Mouse (Mus musculus): ENCODE results near the gene Ilvbl.
"Not testable (repeated sequence)": the region's sequence is repeated elsewhere in the genome, so short reads cannot be mapped to it uniquely, and the experiment has no call there.

Ilvbl gene

DNA sequence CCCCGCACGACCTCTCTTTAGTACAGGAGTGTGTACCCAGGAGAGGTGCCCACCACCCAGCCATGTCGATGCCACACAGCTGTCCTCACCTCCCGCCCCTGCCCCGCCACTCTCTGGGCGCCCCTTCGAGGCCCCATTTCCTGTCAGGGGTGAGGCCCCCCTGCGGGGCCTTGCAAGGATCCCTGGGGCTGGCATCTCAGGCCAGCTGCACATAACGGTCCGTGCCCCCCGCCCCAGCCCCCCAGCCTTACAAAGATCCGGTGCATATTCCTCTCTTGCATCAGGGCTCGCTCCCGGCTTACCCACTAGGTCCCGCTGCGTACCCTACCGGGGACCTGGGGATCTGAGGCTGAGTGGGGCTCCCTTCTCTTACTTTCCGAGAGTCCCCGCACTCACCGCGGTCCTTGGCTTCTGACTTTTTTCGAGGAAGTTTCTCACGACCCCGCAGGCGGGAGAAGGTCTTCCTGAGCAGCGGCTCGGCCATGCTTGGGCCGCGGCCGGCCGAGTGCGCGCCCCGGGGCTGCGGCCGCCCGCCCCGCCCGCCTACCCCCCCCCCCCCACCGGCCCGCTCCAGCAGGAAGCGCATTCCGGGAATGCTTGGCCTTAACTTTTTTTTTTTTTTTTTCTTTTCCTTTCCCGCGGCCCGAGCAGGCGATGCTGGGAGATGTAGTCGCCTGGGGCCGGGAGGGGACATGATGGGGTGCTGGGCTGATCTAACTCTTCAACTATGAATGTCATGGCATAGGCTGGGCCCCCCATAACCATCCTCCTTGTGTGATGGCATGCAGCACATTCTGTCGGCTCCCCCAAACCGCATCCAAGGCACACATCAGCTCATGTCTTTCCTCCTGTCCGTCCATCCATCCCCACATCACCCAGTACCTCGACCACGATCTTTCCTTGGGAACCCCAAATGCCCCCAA, 17.5 kb downstream of the Ilvbl start, which contains the start of gene Syde1:
Gene Syde1 (minus strand): TSS at position 559 of the 923 bp plus-strand sequence.
- peak; percentile 56 for DNase-seq (ENCODE audit: low read depth, low spot score)

DNA sequence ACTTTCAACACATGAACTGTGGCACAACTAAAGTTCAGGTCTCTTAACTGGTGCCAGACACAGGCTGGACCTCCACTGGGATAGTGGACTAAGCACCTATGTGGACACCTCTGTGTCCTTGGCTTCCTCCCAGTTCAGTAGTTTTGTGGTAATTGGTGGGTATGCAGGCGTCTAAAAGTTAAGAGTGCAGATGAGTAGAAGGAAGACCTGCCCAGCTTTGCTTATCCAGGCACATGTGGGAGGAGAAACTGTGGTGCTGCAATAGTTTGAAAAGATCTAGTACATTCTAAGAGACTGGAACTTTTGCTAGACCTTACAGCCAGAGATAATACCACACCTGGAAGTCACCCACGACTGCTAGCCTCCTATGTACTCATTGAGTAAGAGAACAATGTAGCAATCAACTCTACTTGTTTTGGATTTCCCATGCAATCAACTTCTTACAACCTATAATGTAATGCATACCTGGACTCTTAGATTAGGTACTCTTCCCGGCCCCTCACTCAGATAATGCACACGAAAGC, 18.8 kb downstream of the Ilvbl start:
- no peak for DNase-seq (ENCODE audit: low read depth, low spot score)

DNA sequence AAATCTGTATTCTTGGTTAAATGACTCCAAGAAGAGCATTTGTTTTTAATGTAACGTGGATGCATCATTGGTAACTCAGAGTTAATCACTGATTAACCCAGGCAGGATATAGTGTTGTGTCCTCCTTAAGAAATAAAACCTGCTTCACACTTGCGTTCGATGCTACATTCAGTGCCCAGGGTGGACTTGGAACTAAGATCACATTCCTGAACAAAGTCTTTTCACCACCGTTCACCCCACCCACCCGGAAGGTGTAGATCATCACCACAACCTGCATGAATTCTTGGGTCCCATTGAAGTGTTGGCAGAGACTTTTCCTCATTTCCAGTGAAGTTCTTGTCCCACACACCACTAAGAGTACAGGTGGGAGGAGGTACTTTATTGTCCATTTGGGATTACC, 19.6 kb downstream of the Ilvbl start:
- DNase-seq (ENCODE audit: low read depth, low spot score): no peak

DNA sequence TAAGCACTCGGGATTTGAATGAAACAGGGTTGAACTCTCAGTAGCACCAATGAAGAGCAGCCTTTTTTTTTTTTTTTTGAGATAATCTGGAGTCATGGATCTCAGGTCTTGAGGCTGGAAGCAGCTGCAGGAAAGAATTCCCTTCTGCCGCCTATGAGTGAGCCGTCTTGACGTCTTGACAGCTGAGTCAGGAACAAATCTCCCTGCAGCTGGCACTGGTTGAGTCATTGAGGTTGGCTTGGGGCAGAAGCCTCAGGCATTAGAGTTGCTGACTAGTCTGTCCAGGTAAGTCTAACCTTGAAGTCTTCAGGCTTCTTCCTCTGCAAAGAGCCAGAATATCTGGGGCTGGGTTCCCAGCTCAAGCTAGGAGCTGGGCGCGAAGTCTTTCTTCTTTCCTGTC, 20.0 kb downstream of the Ilvbl start:
- DNase-seq (ENCODE audit: low read depth, low spot score): no peak

DNA sequence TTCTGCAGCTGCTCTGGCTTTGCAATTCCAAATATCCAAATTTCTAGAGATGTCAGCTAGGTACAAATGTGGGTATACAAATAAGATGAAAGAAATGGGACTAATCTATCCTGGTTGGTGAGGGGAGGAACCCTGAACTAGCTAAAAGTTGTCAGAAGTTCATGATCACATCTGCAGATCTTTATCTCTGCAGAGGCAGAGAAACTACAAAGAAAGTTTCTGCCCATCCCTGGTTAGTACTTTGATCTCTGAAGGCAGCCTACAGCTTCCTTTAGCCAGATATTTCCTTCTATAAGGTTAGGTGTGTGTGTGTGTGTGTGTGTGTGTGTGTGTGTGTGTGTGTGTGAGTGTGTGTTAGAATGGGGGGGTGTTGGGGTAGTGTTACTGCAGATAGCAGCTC, 20.4 kb downstream of the Ilvbl start:
- DNase-seq (ENCODE audit: low read depth, low spot score): no peak

DNA sequence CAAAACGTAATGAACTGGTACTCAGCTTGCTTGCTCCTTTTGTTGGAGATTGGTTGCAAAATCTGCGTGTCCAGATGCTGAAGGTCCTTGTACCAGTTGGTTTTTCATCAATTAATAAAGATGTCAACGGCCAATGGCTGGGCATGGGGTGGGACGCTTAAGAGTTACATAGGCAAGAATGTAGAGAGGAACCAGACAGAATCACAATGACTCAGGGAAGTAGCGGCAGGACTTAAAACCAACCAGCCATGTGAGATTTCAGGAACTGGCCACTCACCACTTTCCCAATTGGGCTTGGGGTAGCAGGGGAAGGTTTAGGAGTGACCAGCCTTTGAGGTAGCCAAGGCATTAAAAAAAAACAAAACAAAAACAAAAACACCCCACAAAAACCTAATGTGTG, 25.7 kb downstream of the Ilvbl start:
- DNase-seq (ENCODE audit: low read depth, low spot score): no peak

DNA sequence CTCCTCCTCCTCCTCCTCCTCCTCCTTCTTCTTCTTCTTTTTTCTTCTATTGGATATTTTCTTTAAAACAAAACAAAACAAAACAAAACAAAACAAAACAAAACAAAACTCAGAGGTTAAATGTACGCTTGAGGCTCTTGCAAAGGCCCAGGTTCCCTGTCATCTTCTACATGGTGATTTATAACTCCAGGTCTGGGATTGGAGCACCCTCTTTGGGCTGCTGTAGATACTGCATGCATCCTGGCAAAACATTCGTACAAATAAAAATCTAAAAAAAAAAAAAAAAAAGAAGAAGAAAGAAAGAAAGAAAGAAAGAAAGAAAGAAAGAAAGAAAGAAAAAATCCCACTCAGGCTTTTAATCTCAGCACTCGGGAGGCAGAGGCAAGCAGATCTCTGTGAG, 30.9 kb downstream of the Ilvbl start:
- DNase-seq (ENCODE audit: low read depth, low spot score): peak; percentile 53

DNA sequence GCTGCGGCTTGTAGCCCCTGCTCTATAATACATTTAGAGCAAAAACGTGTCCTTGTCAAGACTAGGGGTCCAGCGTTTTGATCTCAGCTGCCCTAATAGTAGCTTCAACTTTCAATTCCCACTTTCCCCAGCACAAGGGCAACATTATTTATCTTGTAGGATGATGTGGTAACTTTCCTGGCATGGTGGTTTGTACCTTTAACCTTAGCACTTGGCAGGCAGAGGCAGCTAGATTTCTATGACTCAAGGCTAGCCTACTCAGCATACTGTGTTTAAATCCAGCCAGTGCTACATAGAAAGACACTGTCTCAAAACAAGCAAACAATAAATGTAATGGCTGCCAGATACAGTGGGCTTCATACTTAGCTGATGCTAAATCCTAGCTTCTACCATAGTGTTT, 33.5 kb downstream of the Ilvbl start:
- DNase-seq (ENCODE audit: low read depth, low spot score): no peak

DNA sequence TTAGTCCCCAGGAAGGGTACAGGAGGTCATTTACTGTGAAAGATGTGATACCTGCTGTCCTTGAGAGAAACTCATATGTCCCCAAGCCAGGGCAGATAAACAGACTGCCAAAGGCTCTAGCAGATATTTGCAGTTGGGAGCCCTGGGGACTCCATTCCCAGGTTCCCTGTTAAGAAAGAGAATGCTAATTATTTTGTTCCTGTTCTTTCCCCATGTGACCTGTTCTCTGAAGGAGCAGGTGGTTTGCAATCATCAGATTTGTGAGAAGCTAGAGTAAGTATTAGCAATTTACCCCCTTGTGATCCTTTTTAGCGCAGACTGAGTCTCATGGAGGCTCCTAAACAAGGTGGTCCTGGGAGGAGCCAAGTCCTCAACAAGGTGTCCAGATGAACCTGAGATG, 43.8 kb downstream of the Ilvbl start, which contains the start of gene Olfr1357:
Gene Olfr1357 (minus strand): TSS at position 101 of the 400 bp plus-strand sequence.
- DNase-seq (ENCODE audit: low read depth, low spot score): no peak

DNA sequence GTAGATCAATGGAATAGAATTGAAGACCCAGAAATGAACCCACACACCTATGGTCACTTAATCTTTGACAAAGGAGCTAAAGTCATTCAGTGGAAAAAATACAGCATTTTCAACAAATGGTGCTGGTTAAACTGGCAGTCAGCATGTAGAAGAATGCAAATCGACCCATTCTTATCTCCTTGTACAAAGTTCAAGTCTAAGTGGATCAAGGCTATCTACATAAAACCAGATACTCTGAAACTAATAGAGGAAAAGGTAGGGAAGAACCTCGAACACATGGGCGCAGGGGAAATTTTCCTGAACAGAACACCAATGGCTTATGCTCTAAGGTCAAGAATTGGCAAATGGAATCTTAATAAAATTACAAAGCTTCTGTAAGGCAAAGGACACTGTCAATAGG, 49.0 kb downstream of the Ilvbl start:
- DNase-seq (ENCODE audit: low read depth, low spot score): not testable (repeated sequence)

DNA sequence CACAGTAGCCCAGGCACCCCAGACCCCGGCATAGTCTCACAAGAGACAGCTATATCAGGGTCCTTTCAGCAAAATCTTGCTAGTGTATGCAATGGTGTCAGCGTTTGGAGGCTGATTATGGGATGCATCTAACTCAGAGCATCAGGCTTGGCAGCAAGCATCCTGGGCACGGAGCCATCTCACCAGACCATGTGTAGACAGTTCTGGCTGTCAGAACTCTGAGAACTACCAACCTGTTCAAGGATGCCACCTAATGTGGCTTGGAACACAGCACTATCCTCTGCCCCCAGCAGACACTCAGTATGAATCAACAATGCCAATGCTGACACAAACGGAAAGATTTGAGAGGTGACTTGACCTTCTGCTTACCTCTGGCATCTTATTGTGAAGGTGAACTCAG, 56.0 kb downstream of the Ilvbl start:
- DNase-seq (ENCODE audit: low read depth, low spot score): no peak

DNA sequence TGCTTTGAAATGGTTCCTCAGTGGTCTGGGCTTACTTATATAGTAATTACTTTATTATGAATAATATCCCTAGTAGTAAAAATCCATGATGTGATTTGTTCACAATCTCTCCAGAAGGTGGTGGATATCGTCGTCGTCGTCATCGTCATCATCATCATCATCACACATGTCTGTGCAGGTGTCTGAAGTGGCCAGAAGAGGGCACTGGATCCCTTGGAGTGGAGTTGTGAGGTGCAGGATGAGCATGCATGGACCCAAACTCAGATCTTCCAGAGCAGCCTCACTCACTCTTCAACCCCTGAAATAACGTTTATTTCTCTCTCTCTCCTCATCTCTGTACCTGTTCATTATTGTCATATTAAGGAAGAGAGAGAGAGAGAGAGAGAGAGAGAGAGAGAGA, 58.2 kb downstream of the Ilvbl start:
- peak; percentile 51 for DNase-seq (ENCODE audit: low read depth, low spot score)

Measured in ZHBTc4 (cell line).